Mouse (Mus musculus): Measurements from ENCODE around the gene Ubn1.

The Ubn1 gene

GRCm38 (mm10) chr16:5074341-5074740 lies 24.5 kb downstream of the Ubn1 start:
- no peak for DNase-seq

GRCm38 (mm10) chr16:5085196-5085595 lies 35.3 kb downstream of the Ubn1 start:
- no peak for DNase-seq

DNA sequence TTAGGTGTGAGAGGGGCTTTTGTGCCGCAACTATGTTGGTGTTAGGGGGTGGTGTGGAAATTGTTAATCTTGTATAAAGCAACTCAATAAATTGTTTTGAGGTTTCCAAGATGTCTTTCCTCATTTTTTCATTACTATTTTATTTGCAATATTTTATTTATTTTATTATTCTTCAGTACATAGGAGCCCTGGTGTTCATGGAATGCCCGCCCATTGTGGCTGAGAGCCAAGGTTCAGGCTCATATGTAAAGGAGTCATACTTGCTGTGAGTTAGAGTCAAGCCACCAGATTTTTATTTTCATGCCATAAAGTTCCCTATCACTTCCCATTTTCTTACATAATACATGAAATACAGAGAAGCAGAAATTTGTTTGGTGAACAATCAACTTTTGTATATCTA lies 36.3 kb downstream of the Ubn1 start:
- no peak for DNase-seq

DNA sequence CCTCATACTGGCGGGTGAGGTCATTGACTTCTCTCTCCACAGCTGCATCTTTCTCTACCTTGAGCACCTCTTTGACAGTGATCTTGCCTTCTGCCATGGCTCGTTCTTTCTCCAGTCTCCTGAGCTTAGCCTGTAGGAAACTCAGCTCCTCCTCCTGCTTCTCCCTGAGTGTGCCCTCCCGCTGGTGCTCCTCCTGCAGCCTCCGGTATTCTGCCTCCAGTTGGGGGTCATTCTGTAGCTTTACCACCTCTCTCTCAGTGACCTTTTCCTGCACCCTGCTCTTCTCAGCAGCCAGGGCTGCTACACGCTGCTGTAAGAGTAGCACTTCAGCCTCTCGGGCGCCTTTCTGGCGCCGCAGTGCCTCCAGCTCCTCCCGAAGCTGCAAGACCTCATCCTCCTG lies 39.2 kb downstream of the Ubn1 start:
- DNase-seq: no peak

GRCm38 (mm10) chr16:5093285-5093684 lies 43.4 kb downstream of the Ubn1 start:
- no peak for DNase-seq

GRCm38 (mm10) chr16:5096504-5096903 lies 46.6 kb downstream of the Ubn1 start:
- DNase-seq: no peak

GRCm38 (mm10) chr16:5101000-5101399 lies 51.1 kb downstream of the Ubn1 start:
- no peak for DNase-seq

GRCm38 (mm10) chr16:5109877-5110276 lies 60.0 kb downstream of the Ubn1 start:
- no peak for DNase-seq

DNA sequence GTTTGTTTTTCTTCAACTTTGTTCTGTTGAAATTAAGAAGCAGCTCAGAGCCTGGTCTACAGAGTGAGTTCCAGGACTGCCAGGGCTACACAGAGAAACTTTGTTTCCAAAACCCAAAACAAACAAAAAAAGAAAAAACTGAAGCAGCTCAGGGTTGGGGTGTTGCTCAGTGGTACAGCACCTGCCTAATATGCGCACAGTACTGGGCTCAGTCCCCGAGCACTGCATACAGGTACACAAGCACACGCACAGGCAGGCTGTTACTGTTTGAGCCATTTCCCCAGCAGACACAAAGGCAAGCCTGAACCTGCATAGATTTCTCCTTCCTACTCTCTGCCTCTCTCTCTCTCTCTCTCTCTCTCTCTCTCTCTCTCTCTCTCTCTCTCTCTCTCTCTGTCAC lies 61.2 kb downstream of the Ubn1 start:
- DNase-seq: no peak

DNA sequence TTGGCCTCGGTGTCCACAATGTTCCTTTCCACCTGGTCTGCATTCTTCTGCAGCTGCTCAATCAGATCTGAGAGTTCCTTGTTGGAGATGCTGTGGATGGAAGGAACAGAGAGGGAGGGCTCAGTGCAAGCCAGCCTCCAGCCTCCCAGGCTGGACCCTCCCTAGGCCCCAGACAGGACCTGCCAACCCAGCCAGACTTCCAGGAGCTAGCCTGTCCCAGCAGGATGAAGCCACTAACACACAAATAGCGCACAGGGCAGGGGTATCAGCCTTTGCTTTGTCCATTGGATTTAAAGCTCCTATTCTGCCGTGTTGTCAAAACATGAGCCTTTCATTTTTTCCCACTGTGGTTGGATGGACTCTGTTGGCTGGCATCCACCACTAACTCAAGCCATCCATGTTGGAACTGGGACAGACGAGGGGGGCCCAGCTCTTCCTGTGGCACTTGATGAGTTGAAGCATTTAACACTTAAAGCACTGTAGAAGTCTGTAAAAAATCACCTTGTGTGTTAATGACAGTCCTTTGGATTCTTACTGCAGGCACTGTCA lies 63.2 kb downstream of the Ubn1 start:
- DNase-seq: no peak

GRCm38 (mm10) chr16:5113582-5113981 lies 63.7 kb downstream of the Ubn1 start:
- no peak for DNase-seq

DNA sequence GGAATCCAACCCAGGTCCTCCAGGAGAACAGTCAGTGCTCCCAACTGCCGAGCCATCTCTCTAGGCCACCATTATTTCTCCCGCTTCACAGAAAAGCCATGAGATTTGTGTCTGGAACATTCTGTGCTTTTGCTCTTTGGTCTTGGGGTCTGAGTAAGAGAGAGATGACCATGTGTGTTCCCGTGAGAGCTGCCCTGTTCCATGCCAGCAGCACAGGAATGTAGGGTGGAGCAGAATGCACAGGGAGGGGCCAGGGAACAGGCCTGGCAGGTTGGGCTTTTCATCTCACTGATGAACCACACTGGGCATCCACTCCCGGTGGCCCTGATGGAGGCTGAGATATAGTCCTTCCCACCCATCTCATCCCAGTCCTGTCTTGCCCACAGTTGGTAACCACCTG lies 69.5 kb downstream of the Ubn1 start:
- DNase-seq: no peak

GRCm38 (mm10) chr16:5119845-5120244 lies 70.0 kb downstream of the Ubn1 start:
- DNase-seq: no peak

DNA sequence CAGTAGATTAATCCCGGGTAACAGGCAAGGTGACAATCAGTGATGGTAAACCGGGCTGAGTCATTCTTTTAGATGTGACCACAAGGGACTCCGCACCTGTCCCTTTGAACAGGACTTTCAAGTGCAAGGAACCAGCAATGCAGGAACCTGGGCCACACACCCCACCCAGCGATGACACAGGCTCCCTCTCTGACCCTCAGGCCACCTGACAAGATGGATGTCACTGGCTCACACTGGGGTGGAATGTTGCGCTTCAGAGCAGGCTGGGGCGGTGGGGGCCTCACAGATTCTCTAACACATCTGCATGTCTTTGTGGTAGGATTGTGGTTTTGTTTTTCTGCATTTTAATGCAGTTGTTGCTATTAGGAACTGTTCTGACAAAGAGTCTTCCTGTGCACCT lies 73.6 kb downstream of the Ubn1 start:
- no peak for DNase-seq

DNA sequence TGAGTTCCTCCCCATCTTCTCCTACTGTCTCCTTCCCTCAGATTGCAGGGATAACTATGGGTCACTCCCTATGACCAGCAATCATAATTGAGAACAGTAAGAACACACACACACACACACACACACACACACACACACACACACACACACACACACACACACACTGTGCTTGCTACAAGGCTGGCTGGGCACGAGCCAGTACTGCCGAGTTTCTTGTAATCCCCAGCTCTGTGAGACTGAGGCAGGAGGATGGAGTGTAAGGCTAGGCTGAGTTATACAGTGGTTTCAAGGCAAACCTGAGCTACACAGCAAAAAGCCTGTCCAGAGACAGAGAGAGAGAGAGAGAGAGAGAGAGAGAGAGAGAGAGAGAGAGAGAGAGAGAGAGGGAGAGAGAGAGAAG lies 80.3 kb downstream of the Ubn1 start:
- no peak for DNase-seq

DNA sequence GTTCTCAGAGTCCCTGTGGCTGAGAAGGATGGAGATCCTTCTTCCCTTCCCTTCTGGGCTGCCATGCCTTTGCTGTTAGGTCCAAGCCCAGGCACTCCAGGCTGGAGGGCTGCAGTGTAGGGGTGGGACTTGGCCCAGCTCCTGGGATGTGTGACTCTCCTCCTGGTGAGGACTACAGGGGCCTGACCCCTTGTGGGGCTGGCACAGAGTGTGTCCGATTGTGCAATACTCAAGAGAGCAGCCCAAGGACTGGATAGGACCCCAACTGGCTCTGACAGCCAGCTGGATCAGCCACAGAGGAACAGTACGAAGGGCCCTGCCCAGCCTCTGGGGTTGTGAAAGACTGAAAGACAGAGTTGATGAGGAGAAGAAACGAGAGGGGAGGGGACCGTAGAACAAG lies 80.9 kb downstream of the Ubn1 start:
- DNase-seq: peak; percentile 91

DNA sequence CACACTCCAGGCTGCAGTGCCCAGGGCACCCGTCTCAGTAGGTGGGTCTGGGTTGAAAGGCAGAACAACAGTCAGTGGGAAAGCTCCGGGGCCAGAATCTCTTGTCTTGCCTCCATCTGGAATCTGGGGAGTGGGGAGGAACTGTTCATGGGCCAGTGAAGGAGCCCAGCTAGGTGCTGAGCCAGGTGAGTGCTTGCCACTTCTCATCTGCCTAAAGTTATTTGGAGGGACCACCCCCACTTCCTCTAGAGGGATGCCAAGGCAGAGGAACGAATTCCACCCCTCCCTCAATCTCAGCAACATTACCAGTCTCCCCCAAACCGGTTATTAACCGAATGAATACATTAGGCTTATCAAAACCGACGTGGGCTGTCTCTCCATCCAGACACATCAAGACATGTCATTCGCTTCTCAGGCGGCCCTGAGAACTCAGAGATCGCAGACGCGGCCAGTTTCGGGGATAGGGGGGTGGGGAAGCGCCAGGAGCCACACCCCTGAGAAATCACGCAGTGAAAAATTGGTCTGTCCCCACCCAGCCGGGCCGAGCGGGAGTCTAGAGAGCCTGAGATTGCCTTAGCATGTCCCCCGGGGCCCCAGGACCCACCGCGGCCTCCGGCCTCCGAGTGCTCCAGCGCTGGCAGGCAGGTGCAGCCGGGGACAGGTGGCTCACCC lies 81.5 kb downstream of the Ubn1 start:
- DNase-seq: no peak

- peak; percentile 81 for DNase-seq
These were observed 82.5 kb downstream of the Ubn1 start, which contains the start of gene Ppl for GRCm38 (mm10) chr16:5132401-5132801. Gene Ppl (minus strand): TSS chr16:5132421.

- DNase-seq: peak; percentile 57
These were observed 84.9 kb downstream of the Ubn1 start for GRCm38 (mm10) chr16:5134623-5135330.

DNA sequence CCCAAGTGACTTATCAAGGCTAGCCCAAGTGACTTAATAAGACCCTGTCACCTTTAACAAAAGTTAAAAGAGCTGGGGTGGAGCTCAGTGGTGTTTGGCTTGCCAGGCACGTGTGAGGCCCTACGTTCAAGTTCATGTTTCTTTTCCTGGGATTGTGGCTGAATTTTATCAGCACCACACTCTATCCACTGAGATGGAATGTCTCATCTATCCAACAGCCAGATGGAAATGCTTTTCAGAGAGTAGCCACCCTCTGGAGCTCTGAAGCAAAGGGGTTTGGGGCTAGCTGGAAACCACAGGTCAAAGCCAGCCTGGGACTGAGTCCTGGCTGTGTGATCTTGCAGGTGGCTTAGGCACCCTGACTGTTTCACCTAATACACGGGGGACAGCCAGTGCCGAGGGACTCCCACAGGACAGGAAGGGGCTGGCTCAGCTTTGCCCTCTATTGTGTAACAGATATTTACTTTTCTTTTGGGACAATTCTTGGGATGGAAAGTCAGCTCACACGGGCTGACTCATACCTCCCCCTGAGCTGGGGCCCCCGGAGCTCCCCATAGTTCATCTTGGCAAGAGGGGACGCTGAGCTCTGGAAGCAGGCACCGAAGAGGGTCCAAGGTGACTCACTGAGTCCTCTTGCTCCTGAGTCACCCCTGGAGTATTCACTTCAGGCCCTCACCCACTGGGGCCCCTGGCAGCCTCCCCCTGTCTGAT lies 85.8 kb downstream of the Ubn1 start:
- no peak for DNase-seq
